Mouse (Mus musculus): ENCODE results near the gene BC029722.
"Not testable (repeated sequence)": the region's sequence is repeated elsewhere in the genome, so short reads cannot be mapped to it uniquely, and the experiment has no call there.

Gene BC029722

DNA sequence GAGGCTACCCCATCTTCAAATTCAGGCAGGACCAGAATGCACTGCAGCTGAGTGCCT, at the start of gene BC029722:
BC029722 (minus strand) TSS at position 35 of the 57 bp plus-strand sequence.
- in situ Hi-C loops (cut with MboI; ENCODE audit: low pct_unique_long_range_greater_than_20kb in 1 of 2, low sequenced_read_pairs in 2 of 2, unreplicated experiment in 1 of 2), result no loop called here

DNA sequence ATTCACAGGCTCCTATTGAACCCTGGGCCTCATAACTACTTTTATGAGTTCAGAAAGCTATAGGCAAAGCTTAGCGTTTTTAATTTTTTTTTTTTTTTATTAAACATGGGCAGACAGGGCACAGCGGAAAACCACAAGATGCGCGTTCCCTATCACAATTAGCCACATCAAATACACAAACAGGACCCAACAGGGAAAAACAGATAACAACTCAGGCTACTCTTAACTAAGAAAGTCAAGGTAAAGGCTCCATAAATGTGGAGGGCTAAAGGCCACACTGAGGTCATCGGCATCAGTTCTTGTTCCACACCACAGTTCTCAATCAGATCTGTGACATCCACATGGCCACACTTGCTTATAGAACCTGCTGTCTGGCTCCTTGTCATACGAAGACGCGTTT, 49.1 kb upstream of the BC029722 start:
- in situ Hi-C loops (cut with MboI; ENCODE audit: low pct_unique_long_range_greater_than_20kb in 1 of 2, low sequenced_read_pairs in 2 of 2, unreplicated experiment in 1 of 2), result no loop called here

DNA sequence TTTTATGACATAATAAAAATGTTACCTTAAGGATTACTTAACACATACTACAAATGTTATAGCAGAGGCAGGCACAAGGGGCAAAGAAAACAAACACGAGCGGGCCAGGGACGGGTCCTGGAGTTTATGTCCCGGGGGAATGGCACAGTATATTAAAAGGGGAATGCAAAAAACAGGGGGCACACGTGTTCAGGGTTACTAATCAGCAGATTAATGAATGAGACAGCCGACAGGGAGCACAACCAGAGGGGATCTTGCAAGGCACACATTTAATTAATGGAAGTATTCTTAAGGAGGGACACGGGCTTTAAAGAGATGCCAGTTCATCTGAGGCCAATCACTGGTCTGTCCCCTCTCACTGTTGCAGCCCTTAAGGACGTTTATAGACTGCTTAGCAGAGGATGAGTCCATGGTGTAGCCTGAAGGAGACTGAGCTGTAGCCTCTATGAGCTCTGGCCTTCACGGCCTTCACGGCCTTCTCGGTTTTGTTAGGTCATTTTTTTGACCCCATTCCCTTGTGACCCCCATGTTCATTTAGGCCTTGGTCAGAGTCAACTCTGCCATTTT, 44.2 kb upstream of the BC029722 start:
- in situ Hi-C loops (cut with MboI; ENCODE audit: low pct_unique_long_range_greater_than_20kb in 1 of 2, low sequenced_read_pairs in 2 of 2, unreplicated experiment in 1 of 2), result no loop called here

DNA sequence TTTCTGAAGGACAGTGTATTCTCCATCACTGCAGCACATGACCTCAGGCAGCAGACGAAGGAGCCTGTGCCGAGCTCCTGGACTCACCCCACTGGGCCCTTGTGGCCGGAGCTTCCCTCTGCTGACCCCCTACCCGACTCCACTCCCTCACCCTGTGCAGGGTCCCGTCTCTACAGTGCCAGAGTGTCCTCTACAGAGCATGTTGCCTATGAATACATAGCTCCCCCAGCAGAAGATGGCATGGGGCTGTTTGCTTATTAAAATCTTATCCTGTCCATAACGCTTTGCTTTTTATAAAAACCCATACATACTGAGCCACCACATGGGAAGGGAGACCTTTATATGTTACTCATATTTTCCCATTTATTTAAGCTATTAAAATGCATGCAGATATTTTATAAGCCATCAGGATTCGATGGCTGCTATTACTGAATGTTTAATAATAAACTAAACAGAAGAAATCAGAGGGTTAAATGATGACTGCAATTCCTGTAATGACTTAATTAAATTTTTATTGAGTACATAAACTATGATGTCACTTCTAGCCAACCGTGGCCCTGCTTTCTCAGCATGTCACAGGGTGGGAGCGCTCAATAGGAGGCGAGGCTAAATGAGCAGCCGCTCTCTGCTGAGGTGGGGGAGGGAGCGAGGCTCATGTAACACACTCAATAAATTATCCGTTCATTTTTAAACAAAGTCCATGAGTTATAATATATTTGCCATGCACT, 43.5 kb upstream of the BC029722 start:
- in situ Hi-C loops (cut with MboI; ENCODE audit: low pct_unique_long_range_greater_than_20kb in 1 of 2, low sequenced_read_pairs in 2 of 2, unreplicated experiment in 1 of 2), result no loop called here

DNA sequence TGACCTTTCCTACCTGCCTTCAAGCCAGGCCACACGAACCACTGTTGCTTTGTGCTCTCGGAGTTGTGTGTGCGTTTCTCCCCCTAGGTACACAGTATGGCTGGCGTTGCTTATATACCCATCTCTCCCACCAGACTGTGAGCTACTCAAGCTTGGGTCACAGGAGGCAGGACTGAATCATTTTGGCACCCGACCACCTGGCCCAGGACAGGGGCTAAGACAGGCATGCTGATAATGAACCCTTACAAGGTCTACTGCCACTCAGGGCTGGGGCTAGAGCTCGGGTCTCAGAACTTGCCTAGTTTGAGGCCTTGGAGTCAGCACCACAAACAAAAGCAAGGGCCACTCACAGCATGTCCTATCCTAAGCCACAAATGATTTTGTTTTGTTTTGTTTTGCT, 42.4 kb upstream of the BC029722 start:
- in situ Hi-C loops (cut with MboI; ENCODE audit: low pct_unique_long_range_greater_than_20kb in 1 of 2, low sequenced_read_pairs in 2 of 2, unreplicated experiment in 1 of 2), result no loop called here

DNA sequence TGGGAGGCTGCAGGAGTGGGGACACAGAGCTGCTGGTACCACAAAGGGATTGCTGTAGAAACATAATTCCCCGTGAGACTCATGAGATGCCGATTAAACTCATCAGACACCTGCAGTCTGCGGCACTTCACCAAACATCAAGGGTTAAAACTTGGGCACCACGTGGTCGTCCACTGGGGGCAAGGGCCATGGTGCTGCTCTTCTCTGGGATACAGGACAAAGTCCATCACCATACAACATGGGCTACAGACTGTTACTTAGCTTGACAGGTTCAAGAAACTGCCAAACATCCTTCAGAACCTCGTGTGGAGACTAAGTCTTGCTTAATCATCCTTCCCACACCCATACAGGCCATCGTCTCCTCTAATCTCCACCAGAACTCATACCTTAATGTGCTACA, 40.9 kb upstream of the BC029722 start:
- in situ Hi-C loops (cut with MboI; ENCODE audit: low pct_unique_long_range_greater_than_20kb in 1 of 2, low sequenced_read_pairs in 2 of 2, unreplicated experiment in 1 of 2), result no loop called here

DNA sequence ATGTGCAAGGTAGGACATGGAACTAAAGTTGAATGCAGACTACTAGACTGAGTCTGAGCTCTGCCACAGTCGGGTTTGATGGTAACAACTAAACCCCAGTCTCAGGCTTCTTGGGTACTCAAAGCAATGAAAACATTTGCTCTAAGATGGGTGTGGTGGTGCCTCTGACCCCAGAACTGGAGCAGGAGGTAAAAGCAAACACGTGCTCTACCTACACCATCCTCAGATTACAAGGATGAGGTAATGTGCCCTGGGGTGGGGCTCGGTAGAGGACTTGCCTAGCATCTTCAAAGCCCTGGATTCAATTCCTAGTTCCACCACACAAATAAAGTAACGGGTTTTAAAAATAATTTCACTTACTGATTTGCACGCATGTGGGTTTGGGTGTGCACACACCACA, 33.3 kb upstream of the BC029722 start:
- in situ Hi-C loops (cut with MboI; ENCODE audit: low pct_unique_long_range_greater_than_20kb in 1 of 2, low sequenced_read_pairs in 2 of 2, unreplicated experiment in 1 of 2), result no loop called here

DNA sequence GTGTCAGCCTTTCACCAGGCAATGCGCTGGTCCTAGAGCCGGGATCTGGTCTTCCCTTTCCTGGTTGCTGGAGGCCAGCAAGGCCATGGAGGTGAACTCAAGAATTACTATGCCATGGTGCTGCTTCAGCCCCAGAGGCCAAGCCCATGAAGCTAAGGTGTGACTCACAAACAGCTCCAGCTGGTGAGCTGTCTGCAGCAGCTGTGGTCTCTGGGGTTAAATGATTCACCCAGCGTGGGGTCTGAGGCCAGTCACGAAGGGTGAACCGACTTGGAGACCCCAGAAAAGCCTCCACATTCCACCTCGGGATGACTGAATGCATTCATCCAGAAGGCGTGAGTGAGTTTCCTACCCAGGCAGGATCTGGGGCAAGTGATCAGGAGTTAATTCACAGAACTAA, 30.9 kb upstream of the BC029722 start:
- in situ Hi-C loops (cut with MboI; ENCODE audit: low pct_unique_long_range_greater_than_20kb in 1 of 2, low sequenced_read_pairs in 2 of 2, unreplicated experiment in 1 of 2), result no loop called here

DNA sequence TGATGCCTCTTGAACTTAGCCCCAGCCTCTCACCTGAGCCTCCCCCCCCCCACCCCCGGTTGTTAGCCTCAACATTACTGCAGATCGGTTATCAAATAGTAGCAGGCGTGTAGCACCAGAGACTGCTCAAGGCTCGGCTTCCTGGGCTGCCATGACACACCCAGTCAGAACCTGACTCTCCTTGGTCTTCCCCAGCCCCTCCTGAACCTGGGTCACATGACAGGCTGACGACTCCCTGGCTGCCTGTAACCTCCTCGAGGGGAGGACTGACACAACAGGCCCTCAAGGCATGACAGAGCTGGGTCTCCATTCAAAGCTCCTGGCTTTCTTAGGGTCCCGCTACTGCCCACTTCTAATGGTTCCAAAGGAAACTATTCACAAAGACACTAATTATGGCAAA, 30.2 kb upstream of the BC029722 start:
- in situ Hi-C loops (cut with MboI; ENCODE audit: low pct_unique_long_range_greater_than_20kb in 1 of 2, low sequenced_read_pairs in 2 of 2, unreplicated experiment in 1 of 2), result loop anchor here in 1 of 2 experiments (5.0 kb wide), 1 partner anchor 98 kb away; the partner anchor contains the start of gene Gdf5

DNA sequence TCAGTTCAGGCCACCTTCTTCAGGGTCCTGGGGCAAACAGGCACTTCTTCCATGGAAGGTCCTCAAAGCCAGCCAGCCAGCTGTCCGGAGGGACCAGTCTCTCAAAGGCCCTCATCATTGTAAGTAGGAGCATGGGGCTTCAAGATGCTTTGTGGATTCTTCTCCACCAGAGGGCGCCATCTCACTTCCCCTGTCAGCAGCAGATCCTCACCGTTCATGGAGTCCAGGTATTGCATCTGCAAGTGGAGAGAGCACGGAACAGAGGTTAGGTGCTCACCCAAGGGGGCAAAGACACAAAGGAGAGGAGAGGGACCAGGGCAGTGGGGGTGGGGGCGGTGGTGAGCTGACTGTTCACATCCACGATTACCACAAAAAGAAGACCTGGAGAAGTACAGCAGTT, 29.1 kb upstream of the BC029722 start:
- in situ Hi-C loops (cut with MboI; ENCODE audit: low pct_unique_long_range_greater_than_20kb in 1 of 2, low sequenced_read_pairs in 2 of 2, unreplicated experiment in 1 of 2), result loop anchor here in 1 of 2 experiments (5.0 kb wide), 1 partner anchor 99 kb away; the partner anchor contains the start of gene Gdf5

DNA sequence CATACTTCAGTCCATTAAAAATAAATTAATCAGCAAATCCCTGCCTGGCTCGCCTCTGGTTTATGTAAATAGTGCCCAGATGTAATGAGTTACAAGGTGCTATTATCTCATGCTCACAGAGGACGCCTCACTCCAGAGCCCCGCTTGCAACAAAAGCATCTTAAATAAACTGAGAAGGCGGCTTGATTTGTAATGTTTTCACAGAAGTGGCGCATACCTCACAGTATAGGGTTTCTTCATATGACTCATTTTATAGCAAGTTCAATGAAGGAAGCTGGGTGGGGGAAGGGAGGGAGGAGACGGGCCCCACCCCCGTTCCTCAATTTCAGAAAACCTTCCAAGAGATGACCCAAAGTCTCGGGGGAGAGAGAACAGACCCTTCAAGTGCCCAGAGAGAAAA, 27.7 kb upstream of the BC029722 start:
- in situ Hi-C loops (cut with MboI; ENCODE audit: low pct_unique_long_range_greater_than_20kb in 1 of 2, low sequenced_read_pairs in 2 of 2, unreplicated experiment in 1 of 2), result loop anchor here in 1 of 2 experiments (5.0 kb wide), 1 partner anchor 100 kb away; the partner anchor contains the start of gene Gdf5

DNA sequence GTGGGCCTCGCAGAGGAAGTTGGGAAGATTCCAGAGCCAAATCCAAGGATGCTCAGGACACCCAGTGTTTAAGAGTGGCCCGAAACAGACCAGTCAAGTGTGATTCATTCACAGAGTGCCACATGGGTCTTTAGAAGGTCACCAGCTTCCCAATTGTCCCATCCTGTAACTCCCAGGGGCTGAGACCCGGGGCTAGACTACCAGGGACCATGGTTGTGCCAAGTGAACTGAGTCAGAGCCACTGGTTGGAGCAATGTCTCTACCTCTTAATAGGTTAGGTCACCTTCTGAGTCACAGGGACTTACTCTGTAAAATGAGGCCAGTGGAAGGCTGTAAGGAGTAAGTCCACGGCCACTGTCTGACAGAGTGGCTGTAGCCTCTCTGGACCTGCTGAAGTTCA, 19.7 kb upstream of the BC029722 start:
- in situ Hi-C loops (cut with MboI; ENCODE audit: low pct_unique_long_range_greater_than_20kb in 1 of 2, low sequenced_read_pairs in 2 of 2, unreplicated experiment in 1 of 2), result no loop called here

DNA sequence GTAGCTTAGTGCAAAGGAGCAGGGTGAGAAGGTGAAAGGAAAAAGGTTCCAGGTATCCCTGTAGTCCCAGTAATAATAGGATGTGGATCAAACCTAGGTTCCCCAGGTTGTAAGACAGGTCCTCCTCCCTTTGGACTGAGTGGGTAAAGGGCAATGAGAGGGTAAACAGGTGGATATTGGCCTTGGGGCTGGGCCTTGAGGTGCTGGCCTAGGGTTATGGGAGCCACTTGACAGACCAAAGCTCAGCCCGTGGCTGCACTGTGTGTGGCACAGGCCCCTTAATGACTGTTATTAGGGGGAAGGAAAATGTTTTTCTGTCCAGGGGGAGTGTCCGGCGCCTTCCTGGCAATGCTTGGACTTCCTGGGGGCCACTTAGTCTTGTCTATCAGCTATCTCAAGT, 18.7 kb upstream of the BC029722 start:
- in situ Hi-C loops (cut with MboI; ENCODE audit: low pct_unique_long_range_greater_than_20kb in 1 of 2, low sequenced_read_pairs in 2 of 2, unreplicated experiment in 1 of 2), result no loop called here

DNA sequence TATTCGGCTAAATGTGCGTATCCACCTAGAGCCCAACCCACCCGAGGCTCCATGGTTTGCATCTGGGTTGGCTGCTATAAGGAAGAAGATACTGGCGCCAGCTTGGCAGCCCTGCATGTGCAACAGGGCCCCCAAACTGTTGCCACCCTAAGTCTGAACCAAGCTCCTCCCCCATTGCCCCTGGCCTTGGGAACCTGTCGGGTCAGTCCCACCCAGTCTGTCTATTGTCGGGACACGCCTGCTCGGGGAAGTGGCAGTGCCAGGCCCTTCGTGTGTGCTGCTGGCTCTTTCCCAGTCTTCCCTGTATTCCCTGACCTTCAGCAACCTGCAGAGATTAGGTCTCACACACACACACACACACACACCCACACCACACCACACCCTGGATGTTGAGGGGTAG, 15.5 kb upstream of the BC029722 start, which contains the start of gene Fam83c:
Fam83c (minus strand) TSS at position 123 of the 400 bp plus-strand sequence.
- in situ Hi-C loops (cut with MboI; ENCODE audit: low pct_unique_long_range_greater_than_20kb in 1 of 2, low sequenced_read_pairs in 2 of 2, unreplicated experiment in 1 of 2), result no loop called here

DNA sequence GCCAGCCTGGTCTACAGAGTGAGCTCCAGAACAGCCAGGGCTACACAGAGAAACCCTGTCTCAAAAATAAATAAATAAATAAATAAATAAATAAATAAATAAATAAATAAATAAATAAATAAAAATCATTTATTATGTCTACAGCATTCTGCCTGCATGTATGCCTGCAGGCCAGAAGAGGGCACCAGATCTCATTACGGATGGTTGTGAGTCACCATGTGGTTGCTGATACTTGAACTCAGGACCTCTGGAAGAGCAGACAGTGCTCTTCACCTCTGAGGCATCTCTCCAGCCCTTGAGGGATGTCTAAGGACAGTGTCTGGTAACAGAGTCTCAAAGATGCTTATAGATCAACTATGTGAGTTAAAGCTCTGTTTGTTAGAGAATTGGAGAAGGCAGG, 12.9 kb upstream of the BC029722 start:
- in situ Hi-C loops (cut with MboI; ENCODE audit: low pct_unique_long_range_greater_than_20kb in 1 of 2, low sequenced_read_pairs in 2 of 2, unreplicated experiment in 1 of 2), result not testable (repeated sequence)

DNA sequence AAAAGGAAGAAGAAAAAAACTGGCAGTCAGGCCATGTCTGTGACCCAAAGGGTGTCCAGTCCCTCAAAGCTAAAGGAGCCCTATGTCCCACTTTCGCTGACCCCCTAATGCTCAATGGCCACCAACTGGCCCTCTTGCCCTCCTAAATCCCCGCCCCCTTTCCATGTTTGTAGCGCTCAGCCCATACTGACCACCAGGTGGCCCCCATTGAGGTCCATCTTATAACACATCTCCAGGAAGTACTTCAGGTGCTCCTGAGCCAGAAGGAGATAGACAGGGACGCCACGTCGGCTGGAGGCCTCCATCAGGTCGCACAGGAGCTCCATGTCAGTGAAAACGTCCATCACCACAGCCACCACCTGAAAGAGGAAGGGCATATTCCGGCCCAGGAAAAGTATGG, 12.1 kb upstream of the BC029722 start:
- in situ Hi-C loops (cut with MboI; ENCODE audit: low pct_unique_long_range_greater_than_20kb in 1 of 2, low sequenced_read_pairs in 2 of 2, unreplicated experiment in 1 of 2), result no loop called here

DNA sequence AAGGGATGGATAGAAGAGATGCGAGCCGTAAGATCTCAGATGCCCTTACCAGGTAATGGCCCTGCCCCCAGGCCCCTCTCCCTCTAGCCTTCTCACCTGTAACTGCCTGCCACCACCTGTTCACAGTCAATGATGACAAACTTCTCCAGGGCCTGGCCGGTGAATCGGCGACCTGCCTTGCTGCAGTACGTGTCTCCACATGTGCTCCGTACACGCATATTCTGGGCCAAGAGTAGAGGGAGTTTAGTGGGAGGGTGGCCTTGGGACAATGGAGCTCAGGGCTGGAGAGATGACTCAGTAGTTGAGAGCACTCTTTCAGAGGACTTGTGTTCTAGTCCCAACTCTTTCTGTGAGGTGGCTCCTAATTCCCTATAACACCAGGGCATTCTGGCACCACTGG, 11.6 kb upstream of the BC029722 start:
- in situ Hi-C loops (cut with MboI; ENCODE audit: low pct_unique_long_range_greater_than_20kb in 1 of 2, low sequenced_read_pairs in 2 of 2, unreplicated experiment in 1 of 2), result no loop called here

DNA sequence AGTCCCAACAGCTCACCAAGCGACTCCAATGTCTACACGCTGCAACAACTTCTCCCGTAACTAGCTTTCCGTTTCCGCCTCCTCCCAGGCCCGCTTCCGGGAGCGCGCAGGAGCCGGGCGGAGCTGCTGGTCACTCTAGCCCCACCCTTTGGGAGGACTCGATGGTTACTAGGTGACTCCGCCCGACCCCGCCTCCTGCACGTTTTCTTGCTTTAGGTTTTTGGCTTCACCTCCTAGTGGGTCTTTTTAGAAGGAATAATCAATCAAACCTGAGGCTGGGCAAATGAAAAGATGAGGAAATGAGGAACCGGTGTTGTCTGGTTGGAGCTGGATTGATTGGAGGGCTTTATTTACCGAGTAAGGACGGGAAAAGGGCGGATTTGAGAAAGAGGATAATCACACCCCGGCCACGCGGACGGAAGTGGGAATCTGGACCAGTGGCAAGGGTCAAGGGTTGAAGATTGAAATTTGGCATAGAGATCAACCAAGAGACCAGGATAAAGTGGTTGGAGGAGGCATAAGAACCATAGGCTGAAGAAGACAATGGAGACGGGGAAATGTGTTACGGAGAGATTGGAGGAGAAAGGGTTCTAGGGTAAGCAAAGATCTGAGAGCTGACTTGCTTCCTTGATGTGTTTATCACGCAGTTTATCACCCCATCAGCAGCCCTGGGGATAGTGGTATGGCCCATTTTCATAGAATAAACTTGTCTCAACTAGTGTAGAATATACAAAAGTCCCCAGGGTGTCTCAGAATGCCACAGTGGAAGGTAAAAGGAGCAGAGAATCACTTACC, 7.6 kb upstream of the BC029722 start, which contains the start of gene Eif6:
Eif6 (minus strand) TSS at position 296 of the 795 bp plus-strand sequence.
- in situ Hi-C loops (cut with MboI; ENCODE audit: low pct_unique_long_range_greater_than_20kb in 1 of 2, low sequenced_read_pairs in 2 of 2, unreplicated experiment in 1 of 2), result loop anchor here in 1 of 2 experiments (5.0 kb wide), 1 partner anchor 120 kb away; the partner anchor contains the start of gene Gdf5

DNA sequence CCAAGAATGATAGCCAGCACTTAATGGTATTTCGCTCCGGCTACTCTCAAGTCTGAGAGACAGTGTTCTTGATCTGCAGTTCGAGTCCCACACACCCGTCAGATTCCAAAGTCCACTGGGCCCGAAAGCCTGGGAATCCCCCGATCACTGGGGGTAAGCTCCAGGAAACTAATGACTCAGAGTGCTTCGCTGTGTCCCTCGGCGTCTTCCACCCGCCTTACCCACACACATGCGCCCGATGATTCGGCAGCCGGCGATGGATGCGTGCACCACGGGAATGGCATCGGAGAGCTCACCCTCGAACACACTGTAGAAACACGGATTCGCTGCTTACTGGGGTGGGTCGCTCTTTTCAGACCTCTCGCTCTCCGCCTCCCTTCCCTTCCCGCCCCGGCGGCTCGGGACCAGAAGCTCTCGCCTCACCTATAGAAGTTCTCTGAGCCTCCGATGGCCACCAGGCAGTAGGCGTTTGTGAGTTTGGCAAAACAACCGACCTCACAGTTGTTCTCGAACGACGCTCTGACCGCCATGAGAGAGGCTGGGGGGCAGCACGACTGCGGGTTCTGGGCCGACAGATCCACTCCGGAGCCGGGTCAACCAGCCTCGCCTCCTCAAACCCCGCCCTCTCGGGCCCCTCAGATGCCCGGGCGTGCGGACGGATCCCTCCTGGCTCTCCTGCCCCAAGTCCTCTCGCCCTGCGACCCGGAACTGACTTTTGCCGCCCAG, 6.8 kb upstream of the BC029722 start:
- in situ Hi-C loops (cut with MboI; ENCODE audit: low pct_unique_long_range_greater_than_20kb in 1 of 2, low sequenced_read_pairs in 2 of 2, unreplicated experiment in 1 of 2), result loop anchor here in 1 of 2 experiments (5.0 kb wide), 1 partner anchor 121 kb away; the partner anchor contains the start of gene Gdf5

All from mouse embryonic stem cell (cell line).